Mouse (Mus musculus) thymus, postnatal 25 days (tissue): ENCODE measurements around the gene Scarf2.
A peak's percentile ranks its signal among the peaks of the same experiment; 100 is the strongest.

Experiments
- DNase-seq: peaks from one replicate; pipeline ENCODE4 v3.0.0; 2022

Gene Scarf2

DNA sequence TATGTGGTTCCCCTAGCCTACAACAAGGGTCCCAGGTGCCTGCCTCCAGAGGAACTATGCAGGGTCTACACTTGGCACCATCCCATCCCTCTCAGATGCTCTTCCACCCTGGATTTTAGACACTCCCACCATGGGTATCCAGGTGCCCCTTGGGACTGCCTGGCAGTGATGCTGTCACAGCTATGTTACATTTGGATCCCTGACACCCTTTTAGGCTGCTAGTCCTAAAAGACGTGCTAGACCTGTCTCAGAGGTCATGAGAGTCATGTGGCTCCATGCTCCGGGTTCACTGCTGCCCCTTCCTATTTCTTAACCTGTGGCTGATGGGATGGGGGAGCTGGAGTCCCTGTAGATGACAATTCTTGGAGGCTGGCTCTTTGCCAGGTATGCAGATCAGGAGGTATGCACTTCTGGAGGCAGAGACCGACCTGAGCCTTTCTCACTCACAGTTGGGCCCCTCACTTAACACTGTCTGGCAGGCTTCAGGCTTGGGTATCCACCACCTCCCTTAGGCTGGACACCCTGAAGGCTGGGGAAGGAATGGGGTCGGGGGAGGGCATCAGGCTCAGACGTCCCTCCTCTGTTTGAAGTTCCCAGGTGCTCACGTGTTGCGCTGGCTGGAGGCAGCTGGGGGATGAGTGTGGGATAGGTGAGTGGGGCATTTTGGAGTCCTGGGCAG, 4.8 kb downstream of the Scarf2 start:
- no peak for DNase-seq

DNA sequence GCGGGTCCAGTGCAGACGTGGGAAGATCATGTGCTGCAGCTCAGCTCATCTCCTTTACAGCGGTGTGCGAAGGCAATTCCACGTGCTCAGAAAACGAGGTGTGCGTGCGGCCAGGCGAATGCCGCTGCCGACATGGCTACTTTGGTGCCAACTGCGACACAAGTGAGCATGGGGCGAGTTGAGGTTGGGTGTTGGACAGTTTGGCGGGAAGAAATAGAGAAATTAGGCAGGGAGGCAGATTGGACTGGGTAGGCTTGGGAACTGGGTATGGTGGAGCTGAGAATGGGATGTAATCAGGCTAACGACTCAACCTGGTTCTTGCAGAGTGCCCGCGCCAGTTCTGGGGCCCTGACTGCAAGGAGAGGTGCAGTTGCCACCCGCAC, 5.4 kb downstream of the Scarf2 start:
- no peak for DNase-seq

DNA sequence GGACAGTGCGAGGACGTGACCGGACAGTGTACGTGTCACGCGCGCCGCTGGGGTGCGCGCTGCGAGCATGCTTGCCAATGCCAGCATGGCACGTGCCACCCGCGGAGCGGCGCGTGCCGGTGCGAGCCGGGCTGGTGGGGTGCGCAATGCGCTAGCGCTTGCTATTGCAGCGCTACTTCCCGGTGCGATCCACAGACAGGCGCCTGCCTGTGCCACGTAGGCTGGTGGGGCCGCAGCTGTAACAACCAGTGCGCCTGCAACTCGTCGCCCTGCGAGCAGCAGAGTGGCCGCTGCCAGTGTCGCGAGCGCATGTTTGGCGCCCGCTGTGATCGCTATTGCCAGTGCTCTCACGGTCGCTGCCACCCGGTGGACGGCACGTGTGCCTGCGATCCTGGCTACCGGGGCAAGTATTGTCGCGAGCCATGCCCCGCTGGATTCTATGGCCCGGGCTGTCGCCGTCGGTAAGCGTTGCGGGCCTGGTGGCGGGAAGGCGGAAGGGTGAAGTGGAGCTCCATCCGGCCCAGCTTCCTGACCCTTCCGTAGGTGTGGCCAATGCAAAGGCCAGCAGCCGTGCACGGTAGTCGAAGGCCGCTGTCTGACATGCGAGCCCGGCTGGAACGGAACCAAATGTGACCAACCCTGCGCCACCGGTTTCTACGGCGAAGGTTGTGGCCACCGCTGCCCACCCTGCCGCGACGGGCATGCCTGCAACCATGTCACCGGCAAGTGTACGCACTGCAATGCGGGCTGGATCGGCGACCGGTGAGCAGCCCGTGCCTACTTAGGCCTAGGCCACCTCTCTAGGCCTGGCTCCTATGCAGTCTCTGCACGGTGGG, 6.0 kb downstream of the Scarf2 start:
- no peak for DNase-seq

DNA sequence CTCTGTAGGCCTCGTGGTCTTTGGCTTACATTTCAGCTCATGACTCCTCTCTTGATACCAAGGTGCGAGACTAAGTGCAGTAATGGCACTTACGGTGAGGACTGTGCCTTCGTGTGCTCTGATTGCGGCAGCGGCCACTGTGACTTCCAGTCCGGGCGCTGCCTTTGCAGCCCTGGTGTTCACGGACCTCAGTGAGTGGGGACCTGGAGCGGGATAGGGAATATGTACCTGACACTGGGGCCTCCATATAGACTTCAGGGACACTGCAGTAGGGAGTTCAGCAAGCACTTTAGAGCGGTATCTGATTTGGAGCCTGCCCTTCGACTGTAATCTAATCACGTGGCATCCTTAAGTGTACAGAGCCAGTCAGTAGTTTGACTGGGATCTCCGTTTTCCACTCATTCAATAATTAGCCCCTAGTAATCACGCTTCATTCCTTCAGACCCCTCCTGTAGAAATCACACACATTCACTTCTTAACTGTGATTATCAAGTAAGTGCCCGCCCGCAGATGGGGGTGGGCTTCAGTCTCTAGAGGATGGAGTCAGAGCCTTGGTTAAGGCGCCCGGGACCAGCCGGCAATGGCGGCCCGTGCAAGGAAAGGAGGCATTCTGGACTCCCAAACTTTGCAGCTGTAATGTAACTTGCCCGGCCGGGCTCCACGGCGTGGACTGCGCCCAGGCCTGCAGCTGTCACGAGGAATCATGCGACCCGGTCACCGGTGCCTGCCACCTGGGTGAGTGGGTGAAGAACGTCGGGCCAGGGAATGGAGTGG, 6.8 kb downstream of the Scarf2 start:
- DNase-seq, result no peak

DNA sequence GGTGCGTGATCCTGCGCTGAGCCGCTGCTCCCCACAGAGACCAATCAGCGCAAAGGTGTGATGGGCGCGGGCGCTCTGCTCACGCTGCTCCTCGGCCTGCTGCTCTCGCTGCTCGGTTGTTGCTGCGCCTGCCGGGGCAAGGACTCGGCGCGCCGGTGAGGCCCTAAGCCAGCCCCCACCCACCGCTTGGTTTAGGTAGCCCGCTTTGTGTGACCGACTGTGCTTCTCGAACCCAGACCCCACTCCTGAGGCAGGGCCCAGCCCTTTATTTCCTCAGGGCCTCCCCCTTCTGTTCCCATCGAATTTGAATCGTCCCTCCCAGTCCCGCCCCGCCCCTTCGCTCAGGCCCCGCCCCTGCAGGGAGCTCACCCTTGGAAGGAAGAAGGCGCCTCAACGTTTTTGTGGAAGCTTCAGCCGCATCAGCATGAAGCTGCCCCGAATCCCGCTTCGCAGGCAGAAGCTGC, 7.4 kb downstream of the Scarf2 start:
- DNase-seq, result peak; percentile 29

DNA sequence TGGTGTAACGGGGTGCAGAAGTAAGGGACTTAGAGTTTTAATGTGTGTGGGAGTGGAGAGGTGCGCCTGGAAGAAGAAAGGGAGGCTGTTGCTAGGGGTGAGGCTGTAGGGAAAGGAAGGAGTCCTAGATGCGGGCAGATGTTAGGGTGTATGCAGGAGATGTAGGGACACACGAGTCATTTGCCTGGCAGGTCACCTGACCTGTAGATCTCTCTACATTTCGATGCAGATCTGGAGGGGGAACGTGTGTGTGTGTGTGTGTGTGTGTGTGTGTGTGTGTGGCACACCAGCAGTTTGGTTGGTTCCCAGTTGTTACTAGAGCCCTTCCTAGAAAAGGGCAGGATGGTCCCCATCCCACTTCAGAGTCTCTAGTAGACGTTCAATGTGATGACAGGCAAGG, 7.9 kb downstream of the Scarf2 start:
- no peak for DNase-seq

DNA sequence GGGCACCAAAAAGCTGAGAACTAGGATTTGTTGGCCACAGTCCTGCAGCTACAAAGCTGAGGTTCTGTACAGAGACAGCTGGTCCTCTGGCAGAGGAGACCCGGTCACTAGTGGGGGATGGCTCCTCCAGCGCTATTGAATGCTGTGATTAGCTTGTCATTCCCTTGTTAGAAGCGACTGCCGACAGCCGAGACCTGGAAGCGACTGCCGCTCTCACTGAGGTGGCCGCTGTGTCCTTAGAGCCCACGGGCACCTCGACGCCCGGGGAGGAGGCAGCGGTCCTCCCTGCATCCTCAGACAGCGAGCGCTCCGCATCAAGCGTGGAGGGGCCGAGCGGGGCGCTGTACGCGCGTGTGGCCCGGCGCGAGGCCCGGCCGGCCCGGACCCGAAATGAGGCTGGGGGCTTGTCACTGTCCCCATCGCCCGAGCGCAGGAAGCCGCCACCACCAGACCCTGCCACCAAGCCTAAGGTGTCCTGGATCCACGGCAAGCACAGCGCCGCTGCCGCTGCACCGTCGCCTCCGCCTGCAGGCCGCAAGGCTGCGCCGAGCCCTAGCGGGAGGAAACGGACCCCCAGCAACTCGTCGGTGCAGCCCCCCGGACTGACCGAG, 9.6 kb downstream of the Scarf2 start:
- no peak for DNase-seq

DNA sequence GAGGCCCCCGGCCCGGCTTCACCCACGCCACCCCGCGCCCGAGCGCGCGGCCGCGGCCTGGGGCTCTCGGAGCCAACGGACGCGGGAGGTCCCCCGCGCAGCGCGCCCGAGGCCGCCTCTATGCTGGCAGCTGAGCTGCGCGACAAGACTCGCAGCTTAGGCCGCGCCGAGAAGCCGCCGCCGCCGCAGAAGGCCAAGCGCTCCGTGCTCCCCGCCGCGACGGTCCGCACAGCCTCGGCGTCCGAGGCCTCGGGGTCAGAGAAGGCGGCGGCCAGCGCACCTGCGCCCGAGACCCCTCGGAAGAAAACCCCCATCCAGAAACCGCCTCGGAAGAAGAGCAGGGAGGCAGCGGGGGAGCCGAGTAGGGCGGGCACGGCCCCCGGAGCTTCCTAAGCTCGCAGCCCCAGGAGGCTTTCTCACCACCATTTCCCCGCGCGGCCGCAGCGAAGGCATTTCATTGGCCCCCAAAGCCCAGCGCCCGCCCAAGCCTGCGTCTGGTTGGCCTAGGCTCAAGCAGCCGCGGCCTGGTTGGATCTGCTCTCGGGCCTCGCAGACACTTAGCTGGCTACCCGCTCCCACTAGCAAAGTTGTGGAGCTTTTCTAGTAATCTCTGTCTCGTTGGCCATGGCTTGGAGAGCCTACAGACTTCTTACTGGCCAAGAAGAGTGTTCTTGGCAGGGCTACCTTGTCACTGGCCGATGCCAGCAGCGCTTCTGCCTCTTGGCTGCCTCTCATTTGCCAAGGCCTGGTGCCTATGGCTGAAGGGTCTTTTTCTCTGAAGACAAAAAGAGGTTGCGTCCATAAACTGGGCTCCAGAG, 10.3 kb downstream of the Scarf2 start:
- DNase-seq, result peak; percentile 95

DNA sequence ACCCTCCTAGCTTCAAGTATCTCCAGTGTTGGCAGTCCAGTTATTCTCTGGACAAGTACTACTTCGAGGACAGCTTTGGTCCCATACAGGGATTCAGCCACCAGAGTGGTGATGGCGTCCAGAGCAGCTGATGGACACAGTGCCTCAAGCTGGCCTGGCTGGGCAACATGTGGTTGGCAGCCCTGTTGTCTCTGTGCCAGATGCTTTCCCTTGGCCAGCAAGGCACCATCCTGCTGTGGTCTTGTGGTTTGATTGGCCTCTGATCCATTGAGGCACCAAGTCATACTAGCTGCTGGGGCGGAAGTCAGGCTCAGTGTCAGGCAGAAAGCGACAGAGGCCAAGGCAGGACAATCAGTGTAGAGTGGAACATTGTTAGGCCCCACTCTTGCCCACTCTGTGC, 12.0 kb downstream of the Scarf2 start:
- no peak for DNase-seq

DNA sequence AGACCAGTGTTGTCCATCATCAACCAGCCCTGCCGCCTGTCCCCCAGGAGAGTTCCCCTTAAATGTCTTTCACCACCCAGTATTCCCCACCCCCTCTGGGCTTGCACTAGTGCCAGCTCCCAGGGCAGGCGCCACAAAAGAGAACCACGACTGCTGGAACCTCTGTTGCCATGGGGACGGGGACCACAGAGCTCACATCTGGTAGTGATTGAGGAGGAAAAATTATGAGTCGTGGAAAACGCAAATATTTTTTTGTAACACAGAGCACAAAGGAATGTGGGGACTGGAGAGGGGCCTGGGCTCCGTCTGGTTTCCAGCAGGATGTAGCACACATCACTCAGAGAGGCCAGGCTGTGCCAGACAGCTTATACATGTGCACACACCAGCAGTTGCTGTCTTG, 12.6 kb downstream of the Scarf2 start:
- no peak for DNase-seq

DNA sequence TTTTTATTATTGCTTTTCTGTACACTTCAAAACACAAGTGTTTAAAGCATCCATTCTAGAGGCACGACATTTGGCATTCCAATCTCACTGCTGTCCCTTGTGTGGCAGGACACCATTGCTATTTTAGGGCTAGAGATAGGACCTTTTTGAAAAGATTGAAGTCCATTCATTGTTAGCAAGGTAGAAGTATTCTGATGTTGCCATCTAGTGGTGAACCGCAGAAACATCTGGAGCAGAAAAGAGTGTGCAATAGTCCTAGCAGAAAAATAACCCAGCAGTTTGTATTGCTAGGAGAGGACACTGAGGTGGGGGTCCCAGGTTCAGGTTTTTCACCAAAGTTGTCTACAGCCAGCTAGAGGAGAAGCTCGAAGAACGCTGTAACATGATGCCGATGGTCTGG, 15.0 kb downstream of the Scarf2 start:
- DNase-seq, result no peak

DNA sequence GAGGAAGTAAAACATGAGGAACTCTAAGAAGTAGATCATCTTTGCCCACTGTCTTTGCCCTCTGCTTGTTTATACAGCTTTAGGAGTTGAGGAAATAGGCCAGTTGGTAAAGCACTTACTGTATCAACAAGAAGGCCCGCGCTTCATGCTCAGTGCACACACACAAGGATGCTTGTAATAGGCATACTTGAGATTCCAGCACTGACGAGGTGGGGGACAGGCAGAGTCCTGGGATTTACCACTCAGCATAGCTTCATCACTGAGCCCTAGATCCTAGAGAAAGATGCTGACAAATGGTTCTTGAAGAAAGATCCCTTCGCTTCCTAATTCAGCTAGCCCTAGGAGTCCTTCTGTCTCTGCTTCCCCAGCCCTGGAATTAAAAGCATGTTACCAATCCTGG, 16.1 kb downstream of the Scarf2 start:
- DNase-seq, result no peak

DNA sequence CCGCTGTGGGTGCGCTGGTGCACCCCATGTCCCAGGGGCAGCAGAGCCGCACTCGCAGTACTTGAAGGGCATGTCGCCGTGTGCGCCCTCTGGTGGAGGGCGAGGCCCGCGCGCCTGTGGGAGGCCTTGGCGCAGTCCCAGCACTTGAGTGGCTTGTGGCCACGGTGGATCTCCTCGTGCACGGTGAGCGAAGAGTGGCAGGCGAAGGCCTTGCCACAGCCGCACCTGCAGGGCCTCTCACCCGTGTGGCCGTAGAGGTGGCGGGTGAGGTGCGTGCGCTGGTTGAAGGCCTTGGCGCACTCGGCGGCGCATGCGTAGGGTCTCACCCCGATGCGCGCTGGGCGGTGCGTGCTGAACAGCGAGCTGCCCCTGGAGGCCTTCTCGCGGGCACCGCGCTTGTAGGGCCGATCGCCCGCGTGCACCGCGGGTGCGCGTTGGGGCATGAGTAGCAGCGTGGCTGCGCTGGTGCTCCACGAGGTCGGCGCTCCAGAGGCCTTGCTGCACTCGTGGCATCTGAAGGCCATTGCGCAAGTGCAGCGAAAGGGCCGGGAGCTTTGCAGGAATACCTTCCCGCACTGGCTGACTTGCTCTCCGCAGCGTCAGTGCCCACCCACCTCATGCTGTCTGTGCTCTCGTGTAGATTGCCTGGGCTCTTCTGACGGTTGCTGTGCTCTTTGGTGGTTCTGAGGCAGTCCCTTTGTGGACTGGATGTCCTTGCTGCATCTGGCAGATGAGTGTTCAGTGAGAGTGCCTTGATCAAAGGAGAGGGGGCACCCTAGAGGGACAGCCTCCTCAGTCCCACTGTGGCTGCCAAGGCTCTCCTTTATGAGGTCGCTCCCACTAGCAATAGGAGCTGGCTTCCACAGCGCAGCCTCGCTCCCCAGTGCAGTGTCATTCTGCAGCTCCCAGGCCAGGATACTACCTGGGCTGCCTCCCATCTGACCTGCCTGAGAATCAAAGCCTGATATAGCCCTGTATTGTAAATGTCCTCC, 18.6 kb downstream of the Scarf2 start:
- DNase-seq, result peak; percentile 76

DNA sequence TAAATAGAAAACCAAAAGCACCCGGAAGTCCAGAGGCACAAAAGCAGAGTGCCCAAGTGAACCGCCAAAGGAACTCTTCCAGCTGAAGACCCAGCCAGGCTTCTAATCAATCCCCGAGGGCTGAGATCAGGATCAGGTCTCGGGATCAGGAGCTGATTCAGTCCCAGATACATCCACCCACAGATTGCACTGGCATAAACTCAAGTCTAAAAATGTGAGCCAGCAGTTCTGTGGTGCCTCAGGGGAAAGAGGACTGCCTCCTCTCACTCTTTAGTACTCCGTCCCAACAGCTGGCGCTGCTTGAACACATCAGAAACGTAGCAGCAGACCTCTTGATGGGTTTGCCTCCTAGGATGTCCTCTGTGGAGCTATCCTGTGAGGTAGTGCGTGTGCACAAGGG, 19.4 kb downstream of the Scarf2 start:
- no peak for DNase-seq

DNA sequence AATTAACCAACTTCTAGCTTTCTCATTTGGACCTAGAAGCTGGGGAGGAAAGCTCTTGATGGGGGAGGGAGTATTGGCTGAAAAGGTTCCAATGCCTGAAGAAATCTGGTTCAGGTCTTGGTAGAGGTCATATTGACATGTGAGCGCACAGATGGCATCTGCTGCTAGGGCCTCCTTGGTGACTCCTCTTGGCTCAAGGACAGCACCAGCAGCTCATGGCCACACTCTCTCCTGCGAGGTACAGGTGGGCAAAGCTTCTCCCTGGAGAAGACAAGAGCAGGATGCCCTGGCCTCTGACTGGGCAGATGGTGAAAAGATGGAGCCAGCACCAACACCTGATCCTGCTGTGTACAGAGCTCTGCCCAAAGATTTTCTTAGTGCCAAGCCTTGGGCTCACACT, 29.4 kb downstream of the Scarf2 start:
- no peak for DNase-seq

DNA sequence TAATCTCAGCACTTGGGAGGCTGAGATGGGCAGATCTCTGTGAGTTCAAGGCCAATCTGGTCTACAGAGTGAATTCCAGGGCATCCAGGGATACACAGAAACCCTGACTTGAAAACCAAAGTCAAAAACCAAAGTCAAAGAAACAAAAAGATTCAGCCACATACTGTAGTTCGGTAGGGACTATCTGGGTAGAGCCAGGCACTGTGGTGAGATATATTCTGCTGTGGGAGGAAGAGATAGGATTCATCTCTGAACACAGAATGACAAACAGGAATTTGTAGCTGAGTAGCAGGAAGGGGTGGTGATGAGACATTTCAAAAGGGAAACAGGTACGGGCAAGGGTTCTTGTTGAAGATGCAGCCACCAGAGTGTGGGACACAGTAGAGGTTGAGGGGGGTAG, 31.1 kb downstream of the Scarf2 start:
- no peak for DNase-seq

DNA sequence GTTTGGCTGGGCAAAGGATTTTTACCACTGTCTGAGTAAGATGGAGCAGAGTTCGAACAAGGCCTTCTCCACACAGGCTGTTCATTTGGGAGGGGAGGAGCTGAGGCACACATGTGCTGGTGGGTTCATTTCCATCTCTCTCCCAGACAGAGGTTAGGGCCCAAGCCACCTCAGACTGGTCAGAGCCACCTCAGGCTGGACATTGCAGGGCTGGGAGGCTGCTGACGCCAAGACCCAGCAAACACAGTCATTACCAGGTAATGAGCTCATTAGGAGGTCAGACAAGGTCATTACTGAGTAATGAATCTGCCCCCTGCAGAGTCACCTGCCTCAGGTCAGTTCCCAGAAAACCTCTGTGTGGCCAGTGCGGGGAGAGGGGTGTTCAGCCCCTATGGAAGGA, 31.8 kb downstream of the Scarf2 start:
- DNase-seq, result no peak

DNA sequence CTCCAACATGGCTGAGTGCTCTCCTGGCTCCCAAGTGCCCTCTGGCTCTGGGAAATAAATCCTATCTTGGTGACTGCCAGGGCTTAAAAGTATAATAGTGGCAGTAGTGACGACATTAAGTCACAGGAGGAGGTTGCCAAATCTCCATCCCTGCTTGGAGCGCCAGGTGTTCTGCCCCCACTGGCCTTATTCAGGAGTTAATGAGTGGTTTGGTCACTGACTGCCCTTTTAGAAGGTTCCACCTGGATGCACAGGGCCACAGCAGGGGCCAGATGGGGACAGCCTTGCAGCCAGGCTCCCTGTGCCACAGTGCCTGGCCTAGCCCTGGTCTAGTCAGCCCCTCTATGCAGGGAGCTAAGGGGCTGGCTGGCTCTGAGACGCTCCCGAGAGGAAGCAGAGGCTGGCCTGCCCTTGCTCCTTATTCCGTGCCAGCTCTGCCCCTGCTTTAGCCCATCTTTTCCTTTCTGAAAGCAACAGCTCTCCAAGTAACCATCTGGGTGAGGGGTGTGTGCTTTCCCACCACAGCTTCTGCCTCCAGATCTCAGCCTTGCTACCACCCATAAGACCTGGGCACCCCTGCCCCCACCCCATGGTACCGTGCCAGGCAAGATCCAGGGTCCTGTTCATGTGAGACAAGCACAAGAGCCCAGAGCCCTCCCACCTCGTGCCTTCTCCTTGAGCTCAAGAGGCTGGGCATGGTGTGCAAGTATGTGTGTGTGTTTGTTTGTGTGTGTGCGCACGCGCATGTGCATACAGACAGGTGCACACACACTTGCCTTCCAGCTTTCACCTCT, 33.5 kb downstream of the Scarf2 start:
- no peak for DNase-seq

DNA sequence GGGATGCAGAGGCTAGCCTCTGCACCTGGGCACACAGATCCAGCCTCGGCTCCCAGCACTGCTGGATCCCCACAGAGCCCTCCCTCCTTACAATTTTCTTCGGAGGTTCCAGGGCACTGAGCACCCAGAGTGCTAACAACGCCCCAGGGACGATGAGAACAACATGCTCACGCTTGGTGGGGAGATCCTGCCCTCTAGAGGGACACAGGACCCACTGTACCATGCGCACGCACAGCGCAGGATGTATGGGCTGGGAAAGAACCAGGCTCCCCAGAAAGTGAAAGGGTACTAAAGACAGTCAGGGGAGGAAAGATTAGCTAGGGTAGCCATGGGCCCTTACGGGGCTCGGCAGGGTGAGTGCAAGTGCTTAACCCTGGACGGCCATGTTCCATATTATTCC, 34.7 kb downstream of the Scarf2 start:
- no peak for DNase-seq

DNA sequence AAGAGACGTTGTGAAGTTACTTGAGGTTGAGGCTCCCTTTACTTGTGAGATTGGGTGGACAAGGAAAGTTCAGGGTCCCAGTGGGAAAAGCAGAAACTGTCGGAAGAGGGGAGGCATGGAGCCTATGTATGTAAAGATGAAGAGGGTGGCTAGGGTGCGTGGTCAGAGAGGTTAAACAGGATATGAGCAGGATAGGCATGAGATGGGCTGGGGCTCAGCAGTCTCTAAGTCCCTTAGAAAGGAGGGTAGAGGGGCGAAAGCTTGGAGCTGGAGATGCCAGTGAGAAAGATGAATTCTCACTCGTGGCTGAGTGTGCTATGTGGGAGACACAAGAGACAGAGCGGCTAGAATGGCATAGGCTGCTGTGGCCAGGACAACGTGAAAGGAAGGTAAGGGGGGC, 35.7 kb downstream of the Scarf2 start, which contains the start of gene B830017H08Rik:
Gene B830017H08Rik (plus strand): TSS at position 301 of the 400 bp plus-strand sequence.
- no peak for DNase-seq
